In the genomic region with DNA sequence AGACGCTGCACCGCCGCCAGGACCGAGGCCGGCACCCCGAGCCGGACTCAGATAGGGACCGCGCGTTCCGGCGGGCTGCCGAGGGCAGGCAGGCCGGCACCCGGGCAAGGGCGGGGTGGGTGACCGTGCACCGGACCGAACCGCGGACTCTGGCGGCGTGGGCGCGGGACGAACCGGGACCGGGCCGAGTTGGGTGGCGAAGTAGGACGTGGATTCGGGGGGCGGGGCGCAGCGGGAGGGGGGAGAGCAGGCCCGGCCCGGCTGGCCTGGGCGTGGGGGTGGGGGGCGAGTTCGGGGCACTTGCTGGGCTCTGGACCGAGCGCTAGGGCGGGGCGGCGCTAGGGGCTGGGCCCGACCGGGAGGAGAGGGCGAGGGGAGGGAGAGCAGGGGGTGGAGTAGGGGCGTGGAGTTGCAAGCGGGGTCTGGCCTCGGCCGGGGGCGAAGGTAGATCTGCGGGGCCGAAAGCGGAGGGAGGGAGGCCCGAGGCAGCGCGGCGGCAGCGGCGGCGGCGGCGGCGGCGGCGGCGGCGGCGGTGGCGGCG, we compare ENCODE assay signal across 7 mouse cellular contexts. TPM values are rescaled to one million over a fixed set of nuclear protein-coding genes. Genes with fewer than 3 reads are reported as not detected.
A peak's percentile ranks its signal among the peaks of the same experiment; 100 is the strongest.
DNase-seq lines count a peak whose midpoint lies in the region; ATAC-seq and TF ChIP-seq lines count a peak whose summit lies in the region.

No protein-coding gene starts in this region.

- no peak for TF ChIP-seq EP300 in stomach, postnatal 0 days (optimal IDR thresholded peaks at IDR 0.05)

- peak; percentile 24 for DNase-seq in MN1 (ENCODE audit: low spot score)
- DNase-seq in hindbrain, embryonic 10.5 days (ENCODE audit: low spot score), result peak; percentile 56
- peak; percentile 72 for DNase-seq in limb, embryonic 11.5 days (ENCODE audit: low spot score)
- DNase-seq in stomach, postnatal 0 days (ENCODE audit: low spot score), result peak; percentile 61

- H3K27ac ChIP-seq in bone marrow, adult 2 months (ENCODE audit: control insufficient read depth, insufficient read depth, low read depth, low read length, poor library complexity), result peak overlapping the region; percentile 58; the same call in 1 of the 2 replicates
- no peak overlapping the region for H3K27ac ChIP-seq in forebrain, embryonic 16.5 days (ENCODE audit: low read length)
- peak overlapping the region; percentile 85 for H3K27ac ChIP-seq in hindbrain, embryonic 10.5 days
- no peak overlapping the region; the same call in 1 of the 2 replicates for H3K27ac ChIP-seq in limb, embryonic 11.5 days (replicated peaks; ENCODE audit: low read depth, low read length)
- H3K27ac ChIP-seq in midbrain, embryonic 13.5 days, result no peak overlapping the region
- peak overlapping the region; percentile 56 for H3K27ac ChIP-seq in stomach, postnatal 0 days (replicated peaks)

- peak overlapping the region; percentile 81 for H3K4me3 ChIP-seq in bone marrow, adult 2 months (replicated peaks; ENCODE audit: control insufficient read depth, low read depth, low read length)
- peak overlapping the region; percentile 68 for H3K4me3 ChIP-seq in forebrain, embryonic 16.5 days (replicated peaks; ENCODE audit: low read length)
- H3K4me3 ChIP-seq in hindbrain, embryonic 10.5 days, result peak overlapping the region; percentile 63
- peak overlapping the region; percentile 51 for H3K4me3 ChIP-seq in limb, embryonic 11.5 days (ENCODE audit: low read depth, low read length)
- H3K4me3 ChIP-seq in midbrain, embryonic 13.5 days (replicated peaks), result peak overlapping the region; percentile 61
- H3K4me3 ChIP-seq in stomach, postnatal 0 days (ENCODE audit: low read depth, low read length), result peak overlapping the region; percentile 53

- no peaks in the 10 kb centered on the region for H3K9me3 ChIP-seq in forebrain, embryonic 16.5 days (ENCODE audit: control insufficient read depth, low read length)
- peaks cover 11% of the 10 kb centered on the region; the same call in 1 of the 2 replicates for H3K9me3 ChIP-seq in hindbrain, embryonic 10.5 days
- no peaks in the 10 kb centered on the region for H3K9me3 ChIP-seq in limb, embryonic 11.5 days (ENCODE audit: control insufficient read depth, low read length)
- no peaks in the 10 kb centered on the region for H3K9me3 ChIP-seq in midbrain, embryonic 13.5 days
- H3K9me3 ChIP-seq in stomach, postnatal 0 days (ENCODE audit: control insufficient read depth, low read length), result no peaks in the 10 kb centered on the region

- 14% methylated on average over 53 of the region's 73 CpGs for WGBS in bone marrow, adult 2 months
- WGBS in forebrain, embryonic 16.5 days, result 4% methylated on average over 15 of the region's 73 CpGs
- 21% methylated on average over 49 of the region's 73 CpGs for WGBS in hindbrain, embryonic 10.5 days
- 11% methylated on average over 22 of the region's 73 CpGs for WGBS in limb, embryonic 11.5 days
- 31% methylated on average over 43 of the region's 73 CpGs for WGBS in midbrain, embryonic 13.5 days
- whole genome bisulfite sequencing in stomach, postnatal 0 days, result 18% methylated on average over 4 of the region's 73 CpGs

- ATAC-seq in forebrain, embryonic 16.5 days, result no peak
- peak; percentile 42; the same call in 1 of the 2 replicates for ATAC-seq in limb, embryonic 11.5 days (ENCODE audit: insufficient number of reproducible peaks, low FRiP score, low TSS enrichment, low read depth)
- ATAC-seq in midbrain, embryonic 13.5 days, result no peak
- peak; percentile 45; the same call in 1 of the 2 replicates for ATAC-seq in stomach, postnatal 0 days (ENCODE audit: low FRiP score, low TSS enrichment)

- H3K9ac ChIP-seq in forebrain, embryonic 16.5 days (replicated peaks; ENCODE audit: low read depth, low read length), result peak overlapping the region; percentile 60
- peak overlapping the region; percentile 60 for H3K9ac ChIP-seq in limb, embryonic 11.5 days (ENCODE audit: low read length)
- H3K9ac ChIP-seq in midbrain, embryonic 13.5 days (replicated peaks), result peak overlapping the region; percentile 59
- peak overlapping the region; percentile 53 for H3K9ac ChIP-seq in stomach, postnatal 0 days (ENCODE audit: low read length)

- no peaks in the 10 kb centered on the region for H3K4me1 ChIP-seq in bone marrow, adult 2 months (ENCODE audit: control insufficient read depth, insufficient read depth, low read length)
- peaks cover 12% of the 10 kb centered on the region for H3K4me1 ChIP-seq in forebrain, embryonic 16.5 days (replicated peaks; ENCODE audit: control insufficient read depth, insufficient read depth, low read length)
- H3K4me1 ChIP-seq in hindbrain, embryonic 10.5 days (replicated peaks), result peaks cover 19% of the 10 kb centered on the region
- no peaks in the 10 kb centered on the region for H3K4me1 ChIP-seq in limb, embryonic 11.5 days (ENCODE audit: control insufficient read depth, insufficient read depth, low read length)
- H3K4me1 ChIP-seq in midbrain, embryonic 13.5 days (replicated peaks), result peaks cover 15% of the 10 kb centered on the region
- no peaks in the 10 kb centered on the region for H3K4me1 ChIP-seq in stomach, postnatal 0 days (replicated peaks; ENCODE audit: control insufficient read depth, insufficient read depth)

- peak overlapping the region; percentile 63 for H3K4me2 ChIP-seq in forebrain, embryonic 16.5 days (ENCODE audit: low read length)
- H3K4me2 ChIP-seq in limb, embryonic 11.5 days (ENCODE audit: low read depth, severe bottlenecking), result peak overlapping the region; percentile 66
- H3K4me2 ChIP-seq in midbrain, embryonic 13.5 days (replicated peaks), result peak overlapping the region; percentile 70
- peak overlapping the region; percentile 71 for H3K4me2 ChIP-seq in stomach, postnatal 0 days (replicated peaks; ENCODE audit: low read depth)

- TF ChIP-seq CTCF in bone marrow, adult 2 months (IDR thresholded peaks at IDR 0.05; ENCODE audit: control insufficient read depth, insufficient read depth, low read length), result no peak
- no peak for TF ChIP-seq CTCF in stomach, postnatal 0 days (IDR thresholded peaks at IDR 0.05; ENCODE audit: low read depth)

- no peak for TF ChIP-seq POLR2A in bone marrow, adult 2 months (IDR thresholded peaks at IDR 0.05; ENCODE audit: borderline replicate concordance, control insufficient read depth, low read depth, low read length)

- H3K27me3 ChIP-seq in forebrain, embryonic 16.5 days (replicated peaks; ENCODE audit: control insufficient read depth, insufficient read depth, low read length), result no peaks in the 10 kb centered on the region
- H3K27me3 ChIP-seq in hindbrain, embryonic 10.5 days (ENCODE audit: insufficient read depth, poor library complexity, severe bottlenecking), result peaks cover 24% of the 10 kb centered on the region
- H3K27me3 ChIP-seq in limb, embryonic 11.5 days (ENCODE audit: control insufficient read depth, insufficient read depth, low read length), result peaks cover 11% of the 10 kb centered on the region
- H3K27me3 ChIP-seq in midbrain, embryonic 13.5 days, result no peaks in the 10 kb centered on the region
- H3K27me3 ChIP-seq in stomach, postnatal 0 days (ENCODE audit: control insufficient read depth, insufficient read depth, low read length), result no peaks in the 10 kb centered on the region

- H3K36me3 ChIP-seq in forebrain, embryonic 16.5 days (ENCODE audit: control insufficient read depth, insufficient read depth), result no peaks in the 10 kb centered on the region
- no peaks in the 10 kb centered on the region for H3K36me3 ChIP-seq in hindbrain, embryonic 10.5 days
- no peaks in the 10 kb centered on the region for H3K36me3 ChIP-seq in limb, embryonic 11.5 days (ENCODE audit: control insufficient read depth, insufficient read depth, low read length)
- H3K36me3 ChIP-seq in midbrain, embryonic 13.5 days, result no peaks in the 10 kb centered on the region
- no peaks in the 10 kb centered on the region for H3K36me3 ChIP-seq in stomach, postnatal 0 days (ENCODE audit: control insufficient read depth, insufficient read depth, low read length)

RNA-seq across cellular contexts. Expression of a gene that starts 0.5 kb away (rescaled TPM):
- polyA plus RNA-seq in bone marrow, adult 2 months (2011; ENCODE audit: insufficient read depth, insufficient read length, low replicate concordance, missing spikeins), result 15.3 and 27.3 TPM in 2 replicates
- polyA plus RNA-seq in forebrain, embryonic 16.5 days (2015; fragmentation: Nextera tagmentation; extraction: Ambion mirVana), result 8.4 and 8.5 TPM in 2 replicates
- 4.2 and 5.4 TPM in 2 replicates for polyA plus RNA-seq in hindbrain, embryonic 10.5 days (2016; fragmentation: Nextera tagmentation; extraction: Ambion mirVana)
- polyA plus RNA-seq in limb, embryonic 11.5 days (2014; fragmentation: Nextera tagmentation; extraction: Ambion mirVana), result 5.3 and 5.4 TPM in 2 replicates
- polyA plus RNA-seq in midbrain, embryonic 13.5 days (2015; fragmentation: Nextera tagmentation; extraction: Ambion mirVana), result 6.6 TPM in 2 replicates
- 2.1 and 2.2 TPM in 2 replicates for polyA plus RNA-seq in stomach, postnatal 0 days (2015; fragmentation: Nextera tagmentation; extraction: Ambion mirVana)

Comparison
In these comparisons a context has a peak if more than half of its experiments do, and no peak if none do; other contexts are left out.
1. H3K27ac ChIP-seq: peak in bone marrow, adult 2 months (single experiment), hindbrain, embryonic 10.5 days (single experiment) and stomach, postnatal 0 days (single experiment); none in forebrain, embryonic 16.5 days (single experiment), limb, embryonic 11.5 days (single experiment) and midbrain, embryonic 13.5 days (single experiment).
2. ATAC-seq: peak in limb, embryonic 11.5 days (single experiment) and stomach, postnatal 0 days (single experiment); none in forebrain, embryonic 16.5 days (single experiment) and midbrain, embryonic 13.5 days (single experiment).
3. Peak in every context shown above with its lines, with median percentiles within 50 percentile points of each other: DNase-seq, H3K4me3 ChIP-seq, H3K4me2 ChIP-seq and H3K9ac ChIP-seq.